Mouse (Mus musculus) olfactory bulb, adult 2 months (tissue): ENCODE measurements around the gene Olfr635.

Source experiments
- CTCF ChIP-seq: fragments of 200-500 bp; IDR thresholded peaks from 2 replicates; pipeline ENCODE4 v1.5.1; 2012; ENCODE audit warnings: low read depth, mild to moderate bottlenecking, low read length, moderate library complexity; ENCODE audit not compliant: insufficient read depth
- POLR2A ChIP-seq: fragments of 200-500 bp; IDR thresholded peaks from 2 replicates; pipeline ENCODE4 v1.6.1; 2012; ENCODE audit warnings: mild to moderate bottlenecking, low read depth, low read length, moderate library complexity; ENCODE audit not compliant: insufficient read depth

DNA sequence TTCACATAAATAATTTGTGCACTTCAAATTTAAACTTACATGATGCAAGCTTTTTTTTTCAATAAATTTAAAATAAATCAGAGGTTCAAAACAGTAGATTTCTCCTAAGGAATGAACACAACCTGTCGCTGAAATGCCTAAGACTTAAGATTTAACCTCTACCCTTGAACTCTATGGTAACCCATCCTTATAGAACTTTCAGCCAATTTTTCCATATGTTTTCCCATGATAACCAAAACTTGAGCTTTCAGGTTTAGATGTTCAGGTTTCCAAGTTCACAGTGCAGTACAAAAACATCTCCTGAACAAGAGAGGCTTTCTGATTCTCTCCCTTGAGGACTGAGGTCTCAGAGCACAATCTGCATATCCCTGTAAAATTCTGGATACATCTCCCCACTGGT lies at the start of gene Olfr635:
- TF ChIP-seq POLR2A (no peak), CTCF (no peak)
